Mouse (Mus musculus) ES-E14 (cell line): ENCODE measurements around the gene Tpd52l2. TPM values are rescaled to one million over a fixed set of nuclear protein-coding genes. Genes with fewer than 3 reads are reported as not detected.

ENCODE experiments used
- DNase-seq: peaks from one replicate; pipeline ENCODE4 v3.0.0-alpha.2; 2013; ENCODE audit warnings: low read depth, low spot score
- H3K27ac ChIP-seq: 2 replicates; pipeline ENCODE4 v1.5.1; 2012; ENCODE audit warnings: low read depth, mild to moderate bottlenecking, low read length, moderate library complexity, mixed read lengths; ENCODE audit not compliant: poor library complexity, insufficient read depth, severe bottlenecking
- H3K36me3 ChIP-seq: 2 replicates; pipeline ENCODE4 v1.6.1; 2012; ENCODE audit warnings: mild to moderate bottlenecking, low read length, moderate library complexity, mixed read lengths; ENCODE audit not compliant: control insufficient read depth, poor library complexity, insufficient read depth, severe bottlenecking
- H3K4me1 ChIP-seq, 2 experiments: fragments of 150-350 bp in 1 of 2; sonication (generic) in 1 of 2; 2 replicates each; pipeline ENCODE4 v1.6.1; 2012; ENCODE audit warnings: low read length in 2 of 2, mild to moderate bottlenecking in 1 of 2, mixed read lengths in 1 of 2; ENCODE audit not compliant: control insufficient read depth in 2 of 2, insufficient read depth in 2 of 2, poor library complexity in 1 of 2
- H3K4me3 ChIP-seq, 2 experiments: fragments of 150-350 bp in 1 of 2; sonication (generic) in 1 of 2; 2 replicates each; pipeline ENCODE4 v1.5.1; 2012; ENCODE audit warnings: low read length in 2 of 2, low read depth in 1 of 2, mild to moderate bottlenecking in 1 of 2, mixed read lengths in 1 of 2; ENCODE audit not compliant: insufficient read depth in 1 of 2, poor library complexity in 1 of 2, severe bottlenecking in 1 of 2
- H3K9ac ChIP-seq: 2 replicates; pipeline ENCODE4 v1.6.1; 2012; ENCODE audit warnings: low read depth, mild to moderate bottlenecking, low read length, mixed read lengths; ENCODE audit not compliant: poor library complexity, insufficient read depth, severe bottlenecking
- H3K9me3 ChIP-seq: fragments of 150-350 bp; sonication (generic); 2 replicates; pipeline ENCODE4 v1.6.1; 2012; ENCODE audit warnings: low read depth, mild to moderate bottlenecking, low read length; ENCODE audit not compliant: control insufficient read depth, insufficient read depth
- CHD2 ChIP-seq: IDR thresholded peaks from 2 replicates; pipeline ENCODE4 v1.6.1; 2014; ENCODE audit warnings: mild to moderate bottlenecking, low read depth, low read length, inconsistent platforms
- HCFC1 ChIP-seq: IDR thresholded peaks from 2 replicates; pipeline ENCODE4 v1.6.1; 2012; ENCODE audit warnings: low read length, inconsistent platforms, borderline replicate concordance; ENCODE audit not compliant: insufficient read depth
- MAFK ChIP-seq: IDR thresholded peaks from 2 replicates; pipeline ENCODE4 v1.6.1; 2014; ENCODE audit warnings: mild to moderate bottlenecking, low read depth, low read length, inconsistent platforms; ENCODE audit not compliant: insufficient read depth
- ZC3H11A ChIP-seq: IDR thresholded peaks from 2 replicates; pipeline ENCODE4 v1.6.1; 2012; ENCODE audit warnings: low read depth, mild to moderate bottlenecking, inconsistent platforms, low read length, borderline replicate concordance
- ZNF384 ChIP-seq: IDR thresholded peaks from 2 replicates; pipeline ENCODE4 v1.6.1; 2012; ENCODE audit warnings: low read depth, low read length, inconsistent platforms
- in situ Hi-C, 2 experiments: fragments of 600-800 bp; cut with MboI; formaldehyde crosslinking; loops; one replicate each; pipeline ENCODE4 v1.15.1; 2025; ENCODE audit warnings: low sequenced_read_pairs in 2 of 2, inconsistent platforms in 1 of 2; ENCODE audit not compliant: unreplicated experiment in 2 of 2
- total RNA-seq: library from RNA; depleted of rRNA; stranded (reverse); fragments of 300-350 nt; gene quantifications from 2 replicates; pipeline ENCODE4 v1.2.3, GENCODE M21; 2012

Tpd52l2 gene
- total RNA-seq, 1 experiment = 111 TPM

DNA sequence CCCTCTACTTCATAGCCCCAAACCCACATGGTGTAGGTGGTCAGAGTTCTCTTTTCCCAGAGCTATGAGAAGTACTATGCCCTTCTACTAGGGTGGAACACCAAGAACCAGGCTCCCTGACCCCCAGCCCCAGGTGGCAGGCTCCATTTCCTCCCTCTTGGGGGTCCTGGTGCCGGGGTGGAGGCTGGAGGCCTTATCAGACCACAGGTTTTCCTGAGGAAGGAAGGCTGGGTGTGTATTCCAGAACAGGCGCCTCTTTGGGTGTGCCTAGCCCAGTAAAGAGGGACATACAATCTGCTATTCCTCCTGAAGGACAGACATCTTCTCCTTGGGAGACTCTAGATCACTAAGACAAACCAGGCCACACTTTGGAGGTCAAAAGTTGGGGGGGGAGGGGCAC, 26.7 kb upstream of the Tpd52l2 start:
- TF ChIP-seq MAFK (no peak), ZNF384 (no peak), HCFC1 (no peak), CHD2 (no peak), ZC3H11A (no peak)
- H3K4me1 ChIP-seq = no peaks in the 10 kb centered on the region
- in situ Hi-C loops = no loop called here

DNA sequence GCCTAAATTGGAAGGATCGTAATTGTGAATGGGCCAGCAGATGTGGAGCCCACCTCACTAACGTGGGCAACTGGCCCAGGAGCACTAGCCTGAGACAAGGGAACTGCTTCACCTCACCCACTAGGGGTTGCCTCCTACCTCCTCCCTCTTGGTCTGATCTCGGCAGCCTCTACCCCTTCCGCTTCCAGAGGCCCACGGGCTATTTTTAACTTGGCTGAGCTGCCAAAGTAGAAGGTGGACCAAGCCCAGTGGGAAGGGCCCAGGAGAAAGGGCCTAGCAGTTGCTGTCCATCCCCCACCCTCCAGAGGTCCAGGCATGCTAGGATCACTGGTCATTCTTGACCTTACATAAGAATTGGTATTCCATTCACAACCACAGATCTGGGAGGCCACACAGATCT, 25.7 kb upstream of the Tpd52l2 start:
- no peak overlapping the region for H3K4me3 ChIP-seq
- H3K27ac ChIP-seq = no peak overlapping the region
- no peaks in the 10 kb centered on the region for H3K36me3 ChIP-seq
- no peak overlapping the region for H3K9ac ChIP-seq
- in situ Hi-C loops = no loop called here
- no peaks in the 10 kb centered on the region for H3K4me1 ChIP-seq
- no peak for DNase-seq
- no peaks in the 10 kb centered on the region for H3K9me3 ChIP-seq
- TF ChIP-seq CHD2 = no peak
- no peak for TF ChIP-seq ZNF384
- TF ChIP-seq ZC3H11A = no peak
- TF ChIP-seq MAFK = no peak
- TF ChIP-seq HCFC1 = no peak

More for the DNA sequence above, 26.7 kb upstream of the Tpd52l2 start:
- H3K9ac ChIP-seq = no peak overlapping the region
- H3K4me3 ChIP-seq = no peak overlapping the region
- no peak overlapping the region for H3K27ac ChIP-seq
- DNase-seq = no peak
- no peaks in the 10 kb centered on the region for H3K36me3 ChIP-seq
- no peaks in the 10 kb centered on the region for H3K9me3 ChIP-seq

DNA sequence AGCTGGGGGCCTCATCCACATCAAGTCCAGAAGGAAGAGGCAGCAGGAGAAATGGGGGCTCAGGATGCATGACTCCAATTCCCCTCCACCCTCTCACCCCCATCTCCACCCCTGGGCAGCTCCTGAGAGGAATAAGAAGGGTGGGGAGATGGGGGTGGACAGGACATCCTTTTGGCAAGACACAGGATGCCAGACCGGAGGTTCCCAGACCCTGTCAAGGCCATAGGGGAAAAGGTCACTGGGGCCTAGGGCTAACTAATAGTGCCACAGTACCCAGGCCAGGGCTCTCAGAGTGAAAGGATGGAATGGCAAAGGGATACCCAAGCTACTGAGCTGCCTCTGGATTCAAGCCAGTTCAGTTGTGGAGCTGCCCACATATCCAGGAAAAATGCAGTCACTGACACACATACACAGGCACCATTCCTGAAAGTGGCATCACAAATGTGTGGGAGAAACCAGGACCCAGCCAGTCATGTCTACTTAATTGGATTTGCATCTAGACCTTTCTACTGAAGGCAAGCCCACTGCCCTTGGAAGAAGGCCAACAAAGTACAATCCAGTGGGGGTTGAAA, 24.6 kb upstream of the Tpd52l2 start:
- in situ Hi-C loops = no loop called here
- Histone ChIP-seq H3K36me3 (no peaks in the 10 kb centered on the region), H3K9me3 (no peaks in the 10 kb centered on the region), H3K4me1 (no peaks in the 10 kb centered on the region), H3K4me3 (no peak overlapping the region), H3K27ac (no peak overlapping the region), H3K9ac (no peak overlapping the region)
- no peak for DNase-seq
- TF ChIP-seq HCFC1 = no peak
- TF ChIP-seq CHD2 = no peak
- no peak for TF ChIP-seq ZC3H11A
- TF ChIP-seq ZNF384 = no peak
- no peak for TF ChIP-seq MAFK

DNA sequence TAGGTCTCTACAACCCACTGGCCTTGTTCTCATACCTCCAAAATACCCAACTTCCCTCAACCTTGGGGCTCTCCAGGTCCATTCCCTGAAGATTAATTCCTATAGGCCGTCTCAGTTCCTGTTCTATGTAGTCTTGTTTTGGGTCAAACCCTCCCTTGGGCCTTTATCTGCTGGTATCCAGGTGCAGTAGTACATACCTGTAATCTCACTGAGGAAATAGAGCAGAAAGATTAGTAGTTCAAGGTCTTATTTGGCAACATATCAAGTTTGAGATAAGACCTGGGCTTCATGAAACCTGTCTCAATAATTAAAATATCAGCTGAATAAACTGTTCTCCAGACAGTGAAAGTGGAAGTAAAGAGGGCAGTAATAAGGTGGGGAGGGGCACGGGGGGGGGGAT, 13.8 kb upstream of the Tpd52l2 start:
- no peak overlapping the region for H3K27ac ChIP-seq
- no peak overlapping the region for H3K4me3 ChIP-seq
- no peak for DNase-seq
- H3K9me3 ChIP-seq = no peaks in the 10 kb centered on the region
- no peaks in the 10 kb centered on the region for H3K36me3 ChIP-seq
- in situ Hi-C loops = no loop called here
- peaks cover 0 to 9% of the 10 kb centered on the region in 2 experiments; a peak in 3 of 4 replicates for H3K4me1 ChIP-seq
- no peak overlapping the region for H3K9ac ChIP-seq
- no peak for TF ChIP-seq MAFK
- TF ChIP-seq ZNF384 = no peak
- TF ChIP-seq CHD2 = no peak
- TF ChIP-seq ZC3H11A = no peak
- no peak for TF ChIP-seq HCFC1

DNA sequence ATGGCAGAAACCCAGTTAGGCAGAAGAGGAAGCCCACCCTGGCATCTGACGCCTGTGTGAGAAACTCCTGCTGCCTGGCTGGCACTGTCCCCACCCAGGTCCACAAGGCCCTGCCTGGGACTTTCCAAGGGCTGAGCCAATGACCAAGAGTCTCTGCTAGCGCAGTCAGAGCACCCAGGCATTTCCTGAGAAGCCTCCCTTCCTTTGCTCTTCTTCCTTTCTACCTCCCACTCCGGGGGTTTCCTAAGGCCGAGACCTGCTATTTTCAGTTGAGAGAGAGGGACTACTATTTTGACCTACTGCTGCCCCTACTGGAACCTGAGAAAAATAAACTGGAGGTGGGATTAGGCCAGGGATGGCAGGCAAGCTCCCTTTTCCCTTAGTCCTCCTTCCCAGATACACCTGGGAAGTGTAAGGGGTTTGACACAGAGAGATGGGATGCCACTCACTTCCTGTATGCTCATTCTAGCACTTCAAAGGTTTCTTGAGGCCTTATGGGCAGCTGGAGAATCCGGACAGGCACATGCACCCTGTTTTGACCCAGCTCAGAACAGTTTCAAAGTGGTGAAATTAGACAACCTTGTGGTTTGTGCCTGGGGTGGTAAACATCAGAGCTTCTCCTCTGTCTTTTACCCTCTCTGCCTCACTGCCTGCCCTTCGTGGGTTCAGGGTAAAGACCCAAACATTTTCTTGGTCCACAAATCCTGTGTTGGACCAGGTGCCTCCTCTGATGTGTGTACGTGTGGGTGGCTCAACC, 13.2 kb upstream of the Tpd52l2 start:
- Histone ChIP-seq H3K4me1 (peaks cover 0 to 9% of the 10 kb centered on the region in 2 experiments; a peak in 3 of 4 replicates), H3K27ac (no peak overlapping the region), H3K36me3 (no peaks in the 10 kb centered on the region), H3K9me3 (no peaks in the 10 kb centered on the region), H3K4me3 (no peak overlapping the region), H3K9ac (no peak overlapping the region)
- no peak for TF ChIP-seq CHD2
- DNase-seq = no peak
- in situ Hi-C loops = no loop called here
